Mouse (Mus musculus) forebrain, embryonic 12.5 days (tissue): ENCODE results near the gene Lpp. TPM values are rescaled to one million over a fixed set of nuclear protein-coding genes. Genes with fewer than 3 reads are reported as not detected.

Source experiments
- ATAC-seq: fragments of 200-750 bp; cut with Nextera tagmentation; 2 replicates; pipeline ENCODE4 v1.8.0; 2017; ENCODE audit warnings: moderate TSS enrichment; ENCODE audit not compliant: low FRiP score
- H3K27ac ChIP-seq: fragments of 300-500 bp; sonication (generic); 2 replicates; pipeline ENCODE4 v1.5.1; 2016; ENCODE audit warnings: mild to moderate bottlenecking
- H3K27me3 ChIP-seq: fragments of 300-500 bp; sonication (generic); 2 replicates; pipeline ENCODE4 v1.6.1; 2016; ENCODE audit warnings: mild to moderate bottlenecking
- H3K36me3 ChIP-seq: fragments of 300-500 bp; sonication (generic); replicated peaks from 2 replicates; pipeline ENCODE4 v1.6.1; 2016; ENCODE audit warnings: mild to moderate bottlenecking
- H3K4me1 ChIP-seq: fragments of 300-500 bp; sonication (generic); 2 replicates; pipeline ENCODE4 v1.6.1; 2016
- H3K4me2 ChIP-seq: fragments of 300-500 bp; sonication (generic); 2 replicates; pipeline ENCODE4 v1.6.1; 2016; ENCODE audit warnings: mild to moderate bottlenecking, moderate library complexity
- H3K4me3 ChIP-seq: fragments of 300-500 bp; sonication (generic); replicated peaks from 2 replicates; pipeline ENCODE4 v1.5.1; 2016; ENCODE audit warnings: mild to moderate bottlenecking
- H3K9ac ChIP-seq: fragments of 300-500 bp; sonication (generic); 2 replicates; pipeline ENCODE4 v1.6.1; 2016; ENCODE audit warnings: mild to moderate bottlenecking
- H3K9me3 ChIP-seq: fragments of 300-500 bp; sonication (generic); 2 replicates; pipeline ENCODE4 v1.6.1; 2016
- WGBS: fragments of 180-500 bp; shearing (Covaris S2); methylation state at CpG from one replicate; pipeline ENCODE4 v1.1.7; 2016; 5-methylcytosine and 5-hydroxymethylcytosine counted together
- polyA plus RNA-seq: library from polyadenylated mRNA; unstranded; fragments of >200 nt; fragmentation: Nextera tagmentation; extraction: Ambion mirVana; gene quantifications from 2 replicates; pipeline ENCODE4 v1.2.1, GENCODE M21; 2016

Gene Lpp
- polyA plus RNA-seq, 1 experiment from 2014 or later: 18.1 TPM

- H3K9me3 ChIP-seq: no peaks in the 10 kb centered on the region
- no peaks in the 10 kb centered on the region for H3K27me3 ChIP-seq
- no peak for ATAC-seq
- H3K27ac ChIP-seq: no peak overlapping the region
- H3K4me1 ChIP-seq: peaks cover 4% of the 10 kb centered on the region; the same call in 1 of the 2 replicates
- no peak overlapping the region for H3K4me3 ChIP-seq
- no peak overlapping the region for H3K4me2 ChIP-seq
- 82% methylated on average over 5 of the region's 5 CpGs for WGBS
- no peak overlapping the region for H3K9ac ChIP-seq
- H3K36me3 ChIP-seq: no peaks in the 10 kb centered on the region
These were observed 71.1 kb downstream of the Lpp start for GRCm38 (mm10) chr16:24464436-24464835.

- Histone ChIP-seq H3K9ac (no peak overlapping the region), H3K36me3 (no peaks in the 10 kb centered on the region), H3K4me2 (no peak overlapping the region), H3K9me3 (no peaks in the 10 kb centered on the region), H3K27ac (no peak overlapping the region), H3K4me3 (no peak overlapping the region), H3K27me3 (no peaks in the 10 kb centered on the region), H3K4me1 (peaks cover 4% of the 10 kb centered on the region; the same call in 1 of the 2 replicates)
- WGBS: 95% methylated on average over 5 of the region's 5 CpGs
- no peak for ATAC-seq
These were observed 72.3 kb downstream of the Lpp start for GRCm38 (mm10) chr16:24465633-24466032.

GRCm38 (mm10) chr16:24467544-24468290 lies 74.4 kb downstream of the Lpp start:
- ATAC-seq: no peak
- no peak overlapping the region for H3K27ac ChIP-seq
- no peaks in the 10 kb centered on the region for H3K36me3 ChIP-seq
- H3K4me3 ChIP-seq: no peak overlapping the region
- no peaks in the 10 kb centered on the region for H3K9me3 ChIP-seq
- H3K4me1 ChIP-seq: no peaks in the 10 kb centered on the region
- no peak overlapping the region for H3K9ac ChIP-seq
- WGBS: 88% methylated on average over 17 of the region's 17 CpGs
- H3K4me2 ChIP-seq: no peak overlapping the region
- 0 out of 2 replicates have a peak, but pooled peaks cover 3% of the 10 kb centered on the region for H3K27me3 ChIP-seq

GRCm38 (mm10) chr16:24469313-24469712 lies 76.0 kb downstream of the Lpp start:
- Histone ChIP-seq H3K36me3 (no peaks in the 10 kb centered on the region), H3K9ac (no peak overlapping the region), H3K9me3 (no peaks in the 10 kb centered on the region), H3K4me1 (no peaks in the 10 kb centered on the region), H3K4me2 (no peak overlapping the region), H3K4me3 (no peak overlapping the region), H3K27me3 (0 out of 2 replicates have a peak, but pooled peaks cover 3% of the 10 kb centered on the region), H3K27ac (no peak overlapping the region)
- 62% methylated on average over 3 of the region's 3 CpGs for WGBS
- no peak for ATAC-seq

GRCm38 (mm10) chr16:24470601-24471000 lies 77.3 kb downstream of the Lpp start:
- no peak overlapping the region for H3K4me3 ChIP-seq
- H3K36me3 ChIP-seq: no peaks in the 10 kb centered on the region
- H3K27me3 ChIP-seq: 0 out of 2 replicates have a peak, but pooled peaks cover 3% of the 10 kb centered on the region
- no peaks in the 10 kb centered on the region for H3K9me3 ChIP-seq
- no peak overlapping the region for H3K27ac ChIP-seq
- no peak overlapping the region for H3K4me2 ChIP-seq
- WGBS: 85% methylated on average over 1 of the region's 1 CpGs
- H3K4me1 ChIP-seq: 0 out of 2 replicates have a peak, but pooled peaks cover 2% of the 10 kb centered on the region
- no peak for ATAC-seq
- no peak overlapping the region for H3K9ac ChIP-seq

- H3K4me3 ChIP-seq: no peak overlapping the region
- H3K9me3 ChIP-seq: no peaks in the 10 kb centered on the region
- no peak for ATAC-seq
- WGBS: 74% methylated on average over 4 of the region's 4 CpGs
- H3K4me2 ChIP-seq: no peak overlapping the region
- H3K27ac ChIP-seq: no peak overlapping the region
- no peaks in the 10 kb centered on the region for H3K36me3 ChIP-seq
- 0 out of 2 replicates have a peak, but pooled peaks cover 3% of the 10 kb centered on the region for H3K27me3 ChIP-seq
- H3K4me1 ChIP-seq: 0 out of 2 replicates have a peak, but pooled peaks cover 6% of the 10 kb centered on the region
- no peak overlapping the region for H3K9ac ChIP-seq
These were observed 77.7 kb downstream of the Lpp start for GRCm38 (mm10) chr16:24471029-24471428.

- no peaks in the 10 kb centered on the region for H3K9me3 ChIP-seq
- no peak overlapping the region for H3K27ac ChIP-seq
- H3K4me3 ChIP-seq: no peak overlapping the region
- H3K4me1 ChIP-seq: peaks cover 8% of the 10 kb centered on the region
- no peak for ATAC-seq
- no peak overlapping the region for H3K9ac ChIP-seq
- 59% methylated on average over 1 of the region's 1 CpGs for WGBS
- 0 out of 2 replicates have a peak, but pooled peaks cover 3% of the 10 kb centered on the region for H3K27me3 ChIP-seq
- H3K4me2 ChIP-seq: no peak overlapping the region
- H3K36me3 ChIP-seq: no peaks in the 10 kb centered on the region
These were observed 78.5 kb downstream of the Lpp start for GRCm38 (mm10) chr16:24471801-24472200.

GRCm38 (mm10) chr16:24473966-24474365 lies 80.7 kb downstream of the Lpp start:
- no peaks in the 10 kb centered on the region for H3K9me3 ChIP-seq
- H3K4me2 ChIP-seq: no peak overlapping the region
- no peak overlapping the region for H3K27ac ChIP-seq
- no peak overlapping the region for H3K4me3 ChIP-seq
- H3K4me1 ChIP-seq: peaks cover 16% of the 10 kb centered on the region
- WGBS: 86% methylated on average over 3 of the region's 3 CpGs
- 0 out of 2 replicates have a peak, but pooled peaks cover 3% of the 10 kb centered on the region for H3K27me3 ChIP-seq
- H3K36me3 ChIP-seq: no peaks in the 10 kb centered on the region
- no peak for ATAC-seq
- H3K9ac ChIP-seq: no peak overlapping the region

- H3K27ac ChIP-seq: no peak overlapping the region
- 0 out of 2 replicates have a peak, but pooled peaks cover 3% of the 10 kb centered on the region for H3K27me3 ChIP-seq
- no peak overlapping the region for H3K4me3 ChIP-seq
- no peaks in the 10 kb centered on the region for H3K9me3 ChIP-seq
- H3K36me3 ChIP-seq: no peaks in the 10 kb centered on the region
- no peak overlapping the region for H3K4me2 ChIP-seq
- WGBS: 73% methylated on average over 6 of the region's 6 CpGs
- H3K9ac ChIP-seq: no peak overlapping the region
- no peak for ATAC-seq
- peaks cover 16% of the 10 kb centered on the region for H3K4me1 ChIP-seq
These were observed 81.5 kb downstream of the Lpp start for GRCm38 (mm10) chr16:24474781-24475180.

GRCm38 (mm10) chr16:24475305-24475947 lies 82.1 kb downstream of the Lpp start:
- Histone ChIP-seq H3K4me3 (no peak overlapping the region), H3K27ac (no peak overlapping the region), H3K36me3 (no peaks in the 10 kb centered on the region), H3K4me1 (peaks cover 16% of the 10 kb centered on the region), H3K9me3 (no peaks in the 10 kb centered on the region), H3K4me2 (no peak overlapping the region), H3K9ac (no peak overlapping the region), H3K27me3 (0 out of 2 replicates have a peak, but pooled peaks cover 3% of the 10 kb centered on the region)
- ATAC-seq: no peak
- WGBS: 83% methylated on average over 8 of the region's 8 CpGs

GRCm38 (mm10) chr16:24476911-24477401 lies 83.6 kb downstream of the Lpp start:
- H3K36me3 ChIP-seq: no peaks in the 10 kb centered on the region
- 0 out of 2 replicates have a peak, but pooled peaks cover 3% of the 10 kb centered on the region for H3K27me3 ChIP-seq
- WGBS: 45% methylated on average over 3 of the region's 3 CpGs
- H3K9ac ChIP-seq: no peak overlapping the region
- H3K4me2 ChIP-seq: no peak overlapping the region
- no peak for ATAC-seq
- H3K4me1 ChIP-seq: peaks cover 16% of the 10 kb centered on the region
- H3K27ac ChIP-seq: no peak overlapping the region
- no peaks in the 10 kb centered on the region for H3K9me3 ChIP-seq
- H3K4me3 ChIP-seq: no peak overlapping the region

- no peak overlapping the region for H3K27ac ChIP-seq
- no peaks in the 10 kb centered on the region for H3K9me3 ChIP-seq
- WGBS: 58% methylated on average over 1 of the region's 1 CpGs
- no peaks in the 10 kb centered on the region for H3K27me3 ChIP-seq
- no peaks in the 10 kb centered on the region for H3K36me3 ChIP-seq
- peaks cover 16% of the 10 kb centered on the region for H3K4me1 ChIP-seq
- ATAC-seq: no peak
- no peak overlapping the region for H3K9ac ChIP-seq
- H3K4me3 ChIP-seq: no peak overlapping the region
- no peak overlapping the region for H3K4me2 ChIP-seq
These were observed 84.7 kb downstream of the Lpp start for GRCm38 (mm10) chr16:24478006-24478405.
